Mouse (Mus musculus): Measurements from ENCODE around the gene Map4k4. TPM values are rescaled to one million over a fixed set of nuclear protein-coding genes. Genes with fewer than 3 reads are reported as not detected.

Gene Map4k4
- polyA plus RNA-seq, 1 experiment from 2014 or later, result 14.4 TPM

DNA sequence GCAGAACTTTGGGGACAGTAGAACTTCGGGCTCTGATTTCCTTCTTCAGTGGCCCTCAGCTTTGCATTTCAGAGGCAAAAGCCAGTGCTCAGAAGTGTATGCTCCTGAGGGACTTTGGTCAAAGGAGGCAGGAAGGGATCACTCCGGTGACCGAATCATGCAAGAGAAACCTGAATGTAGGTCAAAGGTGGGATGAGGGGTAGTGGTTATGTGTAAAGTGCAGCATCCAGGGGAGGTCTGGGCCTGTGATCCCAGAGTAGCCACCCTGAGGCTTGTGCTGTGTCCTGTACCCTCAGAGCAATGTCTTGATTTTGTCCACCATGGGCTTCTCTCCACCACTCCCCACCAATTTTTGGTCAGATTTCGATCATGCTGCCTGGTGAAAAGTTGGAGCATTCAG lies 171.8 kb downstream of the Map4k4 start:
- Histone ChIP-seq H3K27me3 (ENCODE audit: insufficient read depth, low read length) (no peaks in the 10 kb centered on the region), H3K9ac (ENCODE audit: low read depth, low read length) (no peak overlapping the region), H3K4me2 (ENCODE audit: low read length) (no peak overlapping the region), H3K4me1 (replicated peaks; ENCODE audit: insufficient read depth, low read length) (no peaks in the 10 kb centered on the region), H3K27ac (no peak overlapping the region), H3K36me3 (ENCODE audit: insufficient read depth, low read length) (no peaks in the 10 kb centered on the region), H3K4me3 (replicated peaks; ENCODE audit: low read depth, low read length) (no peak overlapping the region), H3K9me3 (replicated peaks; ENCODE audit: low read length) (no peaks in the 10 kb centered on the region)
- TF ChIP-seq CTCF (IDR thresholded peaks at IDR 0.05; ENCODE audit: low read depth), result no peak
- DNase-seq (ENCODE audit: low spot score) (no peak), ATAC-seq (replicated peaks; ENCODE audit: low FRiP score, low read depth) (peak; percentile 59; the same call in 1 of the 2 replicates)
- WGBS, result 72% methylated on average over 4 of the region's 4 CpGs

DNA sequence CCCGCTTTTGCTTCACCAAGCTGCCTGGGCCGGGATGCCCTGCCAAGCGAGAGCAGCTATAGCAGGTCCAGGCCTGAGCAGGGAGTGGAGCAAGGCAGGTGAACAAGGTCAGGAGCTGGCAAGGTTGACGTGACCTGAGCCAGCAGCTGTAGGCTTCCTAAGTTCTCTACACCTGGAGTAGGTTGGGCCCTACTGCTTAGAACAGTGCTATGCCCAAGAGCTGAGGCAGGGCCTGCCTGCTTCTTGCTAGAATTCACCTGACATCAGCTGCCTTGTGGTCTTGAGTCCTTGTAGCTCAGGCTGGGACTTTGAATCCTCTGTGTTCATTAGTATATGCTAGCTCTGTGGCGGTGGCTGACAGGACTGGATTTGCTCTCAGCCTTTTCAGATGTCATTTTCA lies 173.1 kb downstream of the Map4k4 start, which contains the start of gene Il1r2:
TSS of gene Il1r2 (plus strand) at position 301 of the 400 bp plus-strand sequence.
- no peak for ATAC-seq (replicated peaks; ENCODE audit: low FRiP score, low read depth)
- WGBS, result 88% methylated on average over 5 of the region's 5 CpGs
- no peak for TF ChIP-seq CTCF (IDR thresholded peaks at IDR 0.05; ENCODE audit: low read depth)

More for the DNA sequence above, 173.1 kb downstream of the Map4k4 start, which contains the start of gene Il1r2:
- Histone ChIP-seq H3K9me3 (replicated peaks; ENCODE audit: low read length) (no peaks in the 10 kb centered on the region), H3K27me3 (ENCODE audit: insufficient read depth, low read length) (no peaks in the 10 kb centered on the region), H3K27ac (no peak within 1 kb of the TSS), H3K9ac (ENCODE audit: low read depth, low read length) (no peak within 1 kb of the TSS), H3K4me2 (ENCODE audit: low read length) (no peak within 1 kb of the TSS), H3K36me3 (ENCODE audit: insufficient read depth, low read length) (no peaks in the 10 kb centered on the region), H3K4me3 (replicated peaks; ENCODE audit: low read depth, low read length) (no peak within 1 kb of the TSS), H3K4me1 (replicated peaks; ENCODE audit: insufficient read depth, low read length) (no peaks in the 10 kb centered on the region)
- DNase-seq (ENCODE audit: low spot score), result no peak

Other genes with a start within 250 kb of the Map4k4 start
- gene Creg2, start 249.4 kb upstream of the Map4k4 start, polyA plus RNA-seq (2015; fragmentation: Nextera tagmentation; extraction: Ambion mirVana), result 0.04 and 0.05 TPM in 2 replicates
- 0.22 and 0.29 TPM in 2 replicates for gene Rfx8, start 179.9 kb upstream of the Map4k4 start, polyA plus RNA-seq (2015; fragmentation: Nextera tagmentation; extraction: Ambion mirVana)
- gene Gm3646, start 95.6 kb upstream of the Map4k4 start, polyA plus RNA-seq (2015; fragmentation: Nextera tagmentation; extraction: Ambion mirVana), result not detected in 2 replicates
- gene Il1r2, start 173.2 kb downstream of the Map4k4 start, polyA plus RNA-seq (2015; fragmentation: Nextera tagmentation; extraction: Ambion mirVana), result 0.99 and 1.6 TPM in 2 replicates